22 mouse cellular contexts compared by ENCODE assay signal in the genomic region with DNA sequence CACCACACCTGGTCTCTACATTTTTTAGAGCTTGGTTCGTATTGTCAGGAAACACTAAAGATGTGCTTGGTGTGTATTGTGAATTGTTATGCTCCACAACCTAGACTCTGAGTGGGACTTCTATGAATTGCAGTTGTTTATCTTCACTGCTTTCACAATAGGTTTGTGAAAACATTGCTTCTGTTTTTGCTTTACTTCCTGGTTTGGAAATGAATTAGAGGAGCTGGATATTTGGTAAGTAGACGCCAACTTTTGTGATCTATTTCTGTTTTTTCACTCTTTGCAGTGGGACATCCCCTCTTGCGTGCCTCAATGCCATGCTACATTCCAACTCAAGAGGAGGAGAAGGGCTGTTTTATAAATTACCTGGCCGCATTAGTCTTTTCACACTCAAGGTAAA.
"Had no signal": no experiment of that assay in that cellular context is flagged by ENCODE, and none has a peak within 500 bp of the region (broad histone marks: within the 10 kb centered on the region; RNA-seq: fewer than 3 reads in every experiment).

No protein-coding gene starts in this region.

- H3K27ac ChIP-seq: liver, embryonic 15.5 days; lung, embryonic 15.5 days; macrophage; midbrain, embryonic 10.5 days; midbrain, embryonic 12.5 days; midbrain, embryonic 15.5 days; neural tube, embryonic 13.5 days; neural tube, embryonic 15.5 days had no signal

- H3K4me3 ChIP-seq: liver, embryonic 15.5 days; lung, embryonic 15.5 days; midbrain, embryonic 10.5 days; midbrain, embryonic 12.5 days; midbrain, embryonic 15.5 days; myocyte; neural tube, embryonic 13.5 days; neural tube, embryonic 15.5 days had no signal

- H3K4me2 ChIP-seq: liver, embryonic 15.5 days; lung, embryonic 15.5 days; midbrain, embryonic 12.5 days; midbrain, embryonic 15.5 days; neural tube, embryonic 13.5 days; neural tube, embryonic 15.5 days had no signal

- H3K27me3 ChIP-seq: liver, embryonic 15.5 days; lung, embryonic 15.5 days; midbrain, embryonic 12.5 days; midbrain, embryonic 15.5 days; neural tube, embryonic 13.5 days; neural tube, embryonic 15.5 days had no signal

- H3K9ac ChIP-seq: liver, embryonic 15.5 days; liver, postnatal 0 days; lung, embryonic 15.5 days; midbrain, embryonic 12.5 days; midbrain, embryonic 15.5 days; neural tube, embryonic 13.5 days; neural tube, embryonic 15.5 days had no signal

- H3K4me1 ChIP-seq: lung, embryonic 15.5 days; midbrain, embryonic 10.5 days; midbrain, embryonic 12.5 days; midbrain, embryonic 15.5 days; neural tube, embryonic 13.5 days; neural tube, embryonic 15.5 days had no signal

- ATAC-seq: liver, postnatal 0 days; lung, postnatal 0 days; midbrain, embryonic 15.5 days had no signal

- H3K9me3 ChIP-seq: liver, embryonic 15.5 days; lung, embryonic 15.5 days; midbrain, embryonic 10.5 days; midbrain, embryonic 12.5 days; midbrain, embryonic 15.5 days; neural tube, embryonic 13.5 days; neural tube, embryonic 15.5 days had no signal

- DNase-seq: liver, postnatal 0 days; lung, adult 2 months; lung, postnatal 14 days; lung, postnatal 36 days; retina, postnatal 1 day; right cerebral cortex, adult 18-20 months; right cerebral cortex, postnatal 25 days; right cerebral cortex, postnatal 4 days; spleen, adult 18-20 months; thymus, adult 18-20 months; thymus, postnatal 14 days; thymus, postnatal 36 days had no signal
